Mouse (Mus musculus) forebrain, postnatal 0 days (tissue): ENCODE measurements at regions not wholly inside any gene's neighbourhood (a gene's known extent, or its start where the extent isn't known, plus 50 kb on each side); places are given as distances from the start of the nearest gene placed in this dataset.
A peak's percentile ranks its signal among the peaks of the same experiment; 100 is the strongest.

Experiments
- ATAC-seq: fragments of 200-750 bp; cut with Nextera tagmentation; 2 replicates; pipeline ENCODE4 v1.8.0; 2017; ENCODE audit warnings: mild to moderate bottlenecking, moderate library complexity
- DNase-seq: peaks from one replicate; pipeline ENCODE4 v3.0.0-alpha.2; 2015
- H3K27ac ChIP-seq: fragments of 300-500 bp; sonication (generic); 2 replicates; pipeline ENCODE4 v1.5.1; 2014; ENCODE audit warnings: low read depth, mild to moderate bottlenecking, antibody characterized with exemption, low read length, moderate library complexity, mixed read lengths
- H3K27me3 ChIP-seq: fragments of 300-500 bp; sonication (generic); 2 replicates; pipeline ENCODE4 v1.6.1; 2014; ENCODE audit warnings: mild to moderate bottlenecking, low read length, mixed read lengths; ENCODE audit not compliant: insufficient read depth
- H3K36me3 ChIP-seq: fragments of 300-500 bp; sonication (generic); 2 replicates; pipeline ENCODE4 v1.6.1; 2014; ENCODE audit warnings: mild to moderate bottlenecking, moderate library complexity; ENCODE audit not compliant: insufficient read depth
- H3K4me1 ChIP-seq: fragments of 300-500 bp; sonication (generic); 2 replicates; pipeline ENCODE4 v1.6.1; 2014; ENCODE audit warnings: antibody characterized with exemption; ENCODE audit not compliant: insufficient read depth
- H3K4me2 ChIP-seq: fragments of 300-500 bp; sonication (generic); 2 replicates; pipeline ENCODE4 v1.6.1; 2014; ENCODE audit warnings: low read depth, mild to moderate bottlenecking, moderate library complexity
- H3K4me3 ChIP-seq: fragments of 300-500 bp; sonication (generic); 2 replicates; pipeline ENCODE4 v1.5.1; 2014; ENCODE audit warnings: low read depth, low read length, mixed read lengths
- H3K9ac ChIP-seq: fragments of 300-500 bp; sonication (generic); 2 replicates; pipeline ENCODE4 v1.6.1; 2014; ENCODE audit warnings: mild to moderate bottlenecking
- H3K9me3 ChIP-seq: fragments of 300-500 bp; sonication (generic); 2 replicates; pipeline ENCODE4 v1.6.1; 2016; ENCODE audit warnings: low read length
- CTCF ChIP-seq: sonication (generic); IDR thresholded peaks from 2 replicates; pipeline ENCODE4 v1.5.1; 2016; ENCODE audit warnings: antibody characterized with exemption, control low read depth, low read depth
- WGBS: fragments of 180-500 bp; shearing (Covaris S2); extraction: QIAGEN DNeasy Blood & Tissue Kit; methylation state at CpG from one replicate; pipeline ENCODE4 v1.1.7; 2014; 5-methylcytosine and 5-hydroxymethylcytosine counted together

DNA sequence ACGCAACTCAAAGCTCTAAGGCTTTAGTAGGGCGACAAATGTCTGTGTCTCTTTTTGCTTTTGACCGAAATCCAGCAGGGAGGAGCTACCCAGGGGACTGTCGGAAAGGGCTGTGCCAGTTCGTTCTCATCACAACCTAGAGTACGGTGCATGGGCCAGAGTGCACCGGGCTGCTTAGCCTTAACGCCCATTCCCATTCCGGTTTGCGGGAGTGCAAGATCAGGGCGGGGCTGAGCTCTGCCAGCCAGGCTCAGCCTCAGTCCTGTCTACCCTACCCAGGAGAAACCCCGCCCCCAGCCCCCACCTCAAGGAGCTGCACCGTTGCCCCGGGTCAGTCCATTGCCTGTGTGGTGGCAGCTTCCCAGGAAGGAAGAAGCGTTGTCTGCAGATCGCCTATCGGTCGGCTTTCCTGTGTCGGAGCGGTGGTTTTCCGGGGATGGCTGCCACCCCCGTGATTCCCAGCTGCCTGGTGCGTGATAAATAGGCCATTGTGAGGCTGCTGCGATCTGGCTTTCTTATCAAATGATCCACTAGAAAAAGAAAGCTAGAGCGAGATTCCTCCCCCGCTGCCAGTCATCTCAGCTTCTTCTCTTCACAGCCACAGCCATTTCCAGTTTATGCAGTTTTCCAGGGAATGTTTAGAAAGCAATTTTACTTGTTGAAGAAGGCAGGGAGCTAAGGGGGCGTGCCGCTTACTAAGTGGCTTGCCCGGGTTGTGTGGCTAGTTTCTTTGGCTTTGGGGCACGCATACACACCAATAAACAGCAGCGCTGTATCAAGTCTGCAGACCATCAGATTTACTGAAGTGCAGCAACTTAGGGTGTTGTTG lies 187.4 kb upstream of the Ankrd55 start:
- Histone ChIP-seq H3K27ac (peak overlapping the region; percentile 83), H3K4me2 (peak overlapping the region; percentile 77), H3K4me1 (0 out of 2 replicates have a peak, but pooled peaks cover 3% of the 10 kb centered on the region), H3K27me3 (no peaks in the 10 kb centered on the region), H3K9me3 (no peaks in the 10 kb centered on the region), H3K9ac (peak overlapping the region; percentile 57), H3K36me3 (no peaks in the 10 kb centered on the region), H3K4me3 (peak overlapping the region; percentile 39)
- TF ChIP-seq CTCF = no peak
- WGBS = 2% methylated on average over 31 of the region's 31 CpGs
- peak; percentile 75 for DNase-seq
- peak; percentile 93 for ATAC-seq

DNA sequence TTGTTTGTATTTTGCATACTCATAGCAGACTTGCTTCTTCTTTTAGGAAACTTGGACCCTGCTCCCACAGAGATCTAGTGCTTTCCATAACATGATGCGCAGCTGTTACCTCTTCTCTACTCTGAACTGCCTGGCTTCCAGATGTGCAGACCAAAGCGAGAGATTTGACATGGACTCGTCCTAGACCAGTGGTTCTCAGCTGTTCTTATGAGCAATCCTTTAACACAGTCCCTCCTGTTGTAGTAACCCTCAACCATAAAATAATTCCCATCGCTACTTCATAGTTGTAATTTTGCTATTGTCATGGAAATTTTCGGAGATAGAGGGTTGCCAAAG lies 186.9 kb upstream of the Ankrd55 start:
- no peak for TF ChIP-seq CTCF
- peak overlapping the region; percentile 39 for H3K4me3 ChIP-seq
- peak overlapping the region; percentile 83 for H3K27ac ChIP-seq
- H3K4me1 ChIP-seq = 0 out of 2 replicates have a peak, but pooled peaks cover 3% of the 10 kb centered on the region
- no peaks in the 10 kb centered on the region for H3K27me3 ChIP-seq
- H3K36me3 ChIP-seq = no peaks in the 10 kb centered on the region
- 55% methylated on average over 5 of the region's 5 CpGs for WGBS
- no peak for DNase-seq
- H3K9me3 ChIP-seq = no peaks in the 10 kb centered on the region
- H3K9ac ChIP-seq = no peak overlapping the region
- ATAC-seq = no peak
- H3K4me2 ChIP-seq = peak overlapping the region; percentile 77

DNA sequence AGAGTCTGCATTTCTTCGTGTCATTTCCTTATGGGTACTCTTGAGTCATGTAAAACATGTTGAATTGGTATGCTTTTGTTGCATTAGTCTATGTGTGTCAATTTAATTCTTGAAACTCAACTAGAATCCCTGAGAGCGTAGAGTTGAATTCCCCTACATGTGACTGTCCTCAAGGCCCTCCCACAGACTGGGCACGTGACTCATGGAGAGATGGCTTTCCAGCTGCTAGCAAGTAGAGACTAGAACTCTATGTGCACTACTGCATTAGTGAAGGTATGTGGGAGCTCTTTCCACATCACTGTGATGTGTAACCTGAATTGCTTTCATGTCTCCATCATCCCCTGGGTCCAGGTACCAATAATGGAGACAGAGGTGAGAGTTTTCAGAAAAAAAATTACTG lies 182.3 kb upstream of the Ankrd55 start:
- Histone ChIP-seq H3K36me3 (no peaks in the 10 kb centered on the region), H3K27ac (no peak overlapping the region), H3K4me3 (no peak overlapping the region), H3K4me1 (no peaks in the 10 kb centered on the region), H3K9me3 (no peaks in the 10 kb centered on the region), H3K4me2 (no peak overlapping the region), H3K27me3 (no peaks in the 10 kb centered on the region), H3K9ac (no peak overlapping the region)
- TF ChIP-seq CTCF = no peak
- 94% methylated on average over 3 of the region's 3 CpGs for WGBS
- ATAC-seq (no peak), DNase-seq (no peak)

- no peak overlapping the region for H3K4me2 ChIP-seq
- TF ChIP-seq CTCF = no peak
- WGBS = 84% methylated on average over 7 of the region's 7 CpGs
- no peak overlapping the region for H3K27ac ChIP-seq
- no peak overlapping the region for H3K4me3 ChIP-seq
- H3K9ac ChIP-seq = no peak overlapping the region
- peaks cover 6% of the 10 kb centered on the region for H3K27me3 ChIP-seq
- no peaks in the 10 kb centered on the region for H3K9me3 ChIP-seq
- H3K4me1 ChIP-seq = peaks cover 3% of the 10 kb centered on the region; the same call in 1 of the 2 replicates
- no peak for DNase-seq
- H3K36me3 ChIP-seq = no peaks in the 10 kb centered on the region
- no peak for ATAC-seq
These were observed 173.5 kb upstream of the Ankrd55 start for GRCm38 (mm10) chr13:112114741-112115201.

DNA sequence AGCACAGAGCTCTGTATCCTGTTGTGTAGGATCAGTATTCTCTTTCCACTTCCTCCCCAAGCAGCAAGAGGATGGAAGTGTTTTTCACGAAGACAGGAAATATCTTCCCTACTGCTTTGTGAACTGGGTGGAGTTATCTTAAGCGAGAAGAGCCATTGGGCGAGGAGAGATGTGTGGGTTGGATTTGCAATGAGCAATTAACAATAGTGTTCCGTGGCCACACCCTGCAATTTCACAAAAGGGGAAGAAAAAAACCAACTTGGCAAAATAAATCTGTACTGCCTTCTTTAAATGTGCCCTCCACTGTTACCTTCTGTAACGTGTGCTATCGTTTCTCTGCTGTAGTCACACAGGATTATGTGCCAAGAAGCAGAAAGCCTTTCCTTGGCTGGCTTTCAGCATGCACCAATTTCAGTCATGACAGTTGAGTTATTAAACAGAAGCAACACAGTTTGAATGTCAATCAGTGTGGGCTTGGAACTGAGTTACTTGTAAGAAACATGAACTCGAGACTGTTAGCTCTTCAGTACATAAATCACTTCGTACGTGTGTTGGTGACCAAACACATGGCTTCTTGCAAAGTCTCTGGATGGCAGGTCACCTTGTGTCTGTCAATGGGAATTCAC lies 172.0 kb upstream of the Ankrd55 start:
- no peak overlapping the region for H3K4me2 ChIP-seq
- peak; percentile 73; the same call in 1 of the 2 replicates for ATAC-seq
- WGBS = 45% methylated on average over 9 of the region's 9 CpGs
- H3K4me1 ChIP-seq = peaks cover 3% of the 10 kb centered on the region; the same call in 1 of the 2 replicates
- no peak for TF ChIP-seq CTCF
- peak; percentile 62 for DNase-seq
- H3K9ac ChIP-seq = no peak overlapping the region
- H3K27ac ChIP-seq = no peak overlapping the region
- H3K36me3 ChIP-seq = no peaks in the 10 kb centered on the region
- no peaks in the 10 kb centered on the region for H3K9me3 ChIP-seq
- peaks cover 6% of the 10 kb centered on the region for H3K27me3 ChIP-seq
- no peak overlapping the region for H3K4me3 ChIP-seq

DNA sequence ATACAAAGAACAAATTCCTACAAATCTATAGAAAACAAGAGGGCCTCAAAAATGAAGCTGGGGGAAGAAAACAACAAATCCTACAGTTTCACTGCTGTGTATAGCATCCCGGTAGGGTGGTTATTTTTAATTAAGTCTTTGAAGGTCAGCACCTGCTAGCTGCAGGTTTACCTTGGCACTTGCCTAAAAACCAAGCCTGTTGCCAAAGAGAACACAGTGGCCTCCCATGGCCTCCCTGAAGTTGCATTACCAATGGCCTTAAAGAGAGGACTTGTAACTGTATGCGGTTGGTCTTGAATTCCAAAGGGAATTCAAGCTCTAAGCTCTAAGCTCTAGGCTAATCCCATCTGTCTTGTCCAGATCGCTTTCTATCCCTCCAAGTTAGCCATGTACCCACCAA lies 169.7 kb upstream of the Ankrd55 start:
- Histone ChIP-seq H3K36me3 (no peaks in the 10 kb centered on the region), H3K27ac (no peak overlapping the region), H3K4me3 (no peak overlapping the region), H3K4me2 (no peak overlapping the region), H3K9ac (no peak overlapping the region), H3K9me3 (no peaks in the 10 kb centered on the region), H3K27me3 (peaks cover 11% of the 10 kb centered on the region; the same call in 1 of the 2 replicates), H3K4me1 (peaks cover 3% of the 10 kb centered on the region; the same call in 1 of the 2 replicates)
- ATAC-seq (no peak), DNase-seq (no peak)
- TF ChIP-seq CTCF = no peak
- WGBS = 87% methylated on average over 3 of the region's 3 CpGs

DNA sequence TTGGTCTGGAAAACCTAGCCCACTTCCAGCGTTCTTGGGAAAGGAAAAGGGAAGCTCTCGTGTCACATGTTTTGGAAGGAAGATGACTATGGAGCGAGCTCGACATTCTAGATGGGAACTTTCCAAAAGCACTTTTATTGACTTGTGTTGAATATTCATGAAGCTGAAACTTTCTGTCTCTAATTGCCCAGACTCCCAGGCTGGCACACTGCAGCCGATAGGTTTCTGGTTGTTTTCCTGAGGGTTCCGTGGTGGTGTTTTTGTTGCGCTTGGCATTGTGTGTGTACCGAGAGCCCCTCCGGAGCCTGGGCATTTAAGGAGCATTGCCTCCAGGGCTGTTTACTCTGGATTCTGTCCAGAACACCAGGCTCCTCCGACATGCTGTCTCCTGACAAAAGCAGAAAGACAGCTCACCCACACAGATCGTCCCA lies 168.6 kb upstream of the Ankrd55 start:
- WGBS = 9% methylated on average over 11 of the region's 11 CpGs

More for the DNA sequence above, 168.6 kb upstream of the Ankrd55 start:
- Histone ChIP-seq H3K9me3 (no peaks in the 10 kb centered on the region), H3K4me3 (no peak overlapping the region), H3K4me1 (peaks cover 3% of the 10 kb centered on the region; the same call in 1 of the 2 replicates), H3K4me2 (peak overlapping the region; percentile 26; the same call in 1 of the 2 replicates), H3K27me3 (peaks cover 11% of the 10 kb centered on the region), H3K36me3 (no peaks in the 10 kb centered on the region), H3K27ac (no peak overlapping the region), H3K9ac (no peak overlapping the region)
- DNase-seq (peak; percentile 59), ATAC-seq (peak; percentile 67)
- TF ChIP-seq CTCF = no peak
